Mouse (Mus musculus) kidney, adult 2 months (tissue): ENCODE measurements around the gene Cenpu. TPM values are rescaled to one million over a fixed set of nuclear protein-coding genes. Genes with fewer than 3 reads are reported as not detected.
A peak's percentile ranks its signal among the peaks of the same experiment; 100 is the strongest.

ENCODE experiments used
- DNase-seq: peaks from one replicate; pipeline ENCODE4 v3.0.0; 2021
- H3K27ac ChIP-seq: fragments of 200-500 bp; 2 replicates; pipeline ENCODE4 v1.5.1; 2012; ENCODE audit warnings: low read depth, low read length, control low read depth, inconsistent platforms; ENCODE audit not compliant: insufficient read depth
- H3K27me3 ChIP-seq: fragments of 200-500 bp; replicated peaks from 2 replicates; pipeline ENCODE4 v1.6.1; 2012; ENCODE audit warnings: mild to moderate bottlenecking, moderate library complexity, low read length, inconsistent platforms; ENCODE audit not compliant: control insufficient read depth, insufficient read depth
- H3K36me3 ChIP-seq: fragments of 200-500 bp; 2 replicates; pipeline ENCODE4 v1.6.1; 2012; ENCODE audit warnings: mild to moderate bottlenecking, moderate library complexity, low read length, inconsistent platforms; ENCODE audit not compliant: control insufficient read depth, insufficient read depth
- H3K4me1 ChIP-seq: fragments of 200-500 bp; 2 replicates; pipeline ENCODE4 v1.6.1; 2011; ENCODE audit warnings: low read length; ENCODE audit not compliant: control insufficient read depth, insufficient read depth
- H3K4me3 ChIP-seq: fragments of 200-500 bp; 2 replicates; pipeline ENCODE4 v1.5.1; 2011; ENCODE audit warnings: mild to moderate bottlenecking, low read depth, low read length, control low read depth; ENCODE audit not compliant: insufficient read depth
- CTCF ChIP-seq: fragments of 200-500 bp; conservative IDR thresholded peaks from 2 replicates; pipeline ENCODE4 v1.5.1; 2011; ENCODE audit warnings: low read depth, mild to moderate bottlenecking, control low read depth, low read length, moderate library complexity, mixed read lengths; ENCODE audit not compliant: insufficient read depth, insufficient read length
- POLR2A ChIP-seq: fragments of 200-500 bp; IDR thresholded peaks from one replicate; pipeline ENCODE4 v1.6.1; 2011; ENCODE audit warnings: low read depth, low read length, control low read depth
- WGBS: fragments of 180-500 bp; shearing (Covaris S2); methylation state at CpG from one replicate; pipeline ENCODE4 v1.1.7; 2018; 5-methylcytosine and 5-hydroxymethylcytosine counted together
- polyA plus RNA-seq: library from polyadenylated mRNA; depleted of rRNA; stranded (reverse); fragments of >200 nt; gene quantifications from 2 replicates; pipeline ENCODE4 v1.2.3, GENCODE M21; 2012

Gene Cenpu
- polyA plus RNA-seq, 1 experiment: 0.67 TPM

- TF ChIP-seq CTCF (no peak), POLR2A (no peak)
- Histone ChIP-seq H3K27me3 (no peaks in the 10 kb centered on the region), H3K4me1 (peaks cover 2% of the 10 kb centered on the region; the same call in 1 of the 2 replicates), H3K36me3 (peaks cover 6% of the 10 kb centered on the region), H3K27ac (no peak overlapping the region), H3K4me3 (no peak overlapping the region)
- 37% methylated on average over 4 of the region's 4 CpGs for WGBS
- DNase-seq: peak; percentile 29
Observed at GRCm38 (mm10) chr8:46530541-46530940, 21.3 kb upstream of the Cenpu start.

GRCm38 (mm10) chr8:46533926-46534325 is 17.9 kb upstream of the Cenpu start:
- WGBS: 84% methylated on average over 7 of the region's 7 CpGs
- TF ChIP-seq POLR2A: no peak
- no peak for TF ChIP-seq CTCF
- no peak for DNase-seq
- Histone ChIP-seq H3K27ac (no peak overlapping the region), H3K4me3 (no peak overlapping the region), H3K27me3 (no peaks in the 10 kb centered on the region), H3K36me3 (peaks cover 3% of the 10 kb centered on the region), H3K4me1 (no peaks in the 10 kb centered on the region; the same call in 1 of the 2 replicates)

GRCm38 (mm10) chr8:46539701-46540100 is 12.1 kb upstream of the Cenpu start:
- no peaks in the 10 kb centered on the region for H3K4me1 ChIP-seq
- no peaks in the 10 kb centered on the region for H3K27me3 ChIP-seq
- no peaks in the 10 kb centered on the region for H3K36me3 ChIP-seq
- no peak overlapping the region for H3K27ac ChIP-seq
- WGBS: 41% methylated on average over 5 of the region's 5 CpGs
- H3K4me3 ChIP-seq: no peak overlapping the region
- TF ChIP-seq POLR2A: no peak
- no peak for TF ChIP-seq CTCF
- DNase-seq: peak; percentile 54

GRCm38 (mm10) chr8:46543191-46543590 is 8.6 kb upstream of the Cenpu start:
- TF ChIP-seq CTCF (no peak), POLR2A (no peak)
- Histone ChIP-seq H3K36me3 (no peaks in the 10 kb centered on the region), H3K4me1 (peaks cover 6% of the 10 kb centered on the region; the same call in 1 of the 2 replicates), H3K27me3 (no peaks in the 10 kb centered on the region), H3K27ac (no peak overlapping the region), H3K4me3 (no peak overlapping the region)
- WGBS: 65% methylated on average over 7 of the region's 7 CpGs
- no peak for DNase-seq

- DNase-seq: peak; percentile 27
- peaks cover 6% of the 10 kb centered on the region; the same call in 1 of the 2 replicates for H3K4me1 ChIP-seq
Observed at GRCm38 (mm10) chr8:46543662-46544061, 8.2 kb upstream of the Cenpu start.

GRCm38 (mm10) chr8:46545854-46546253 is 6.0 kb upstream of the Cenpu start:
- H3K4me3 ChIP-seq: no peak overlapping the region
- 27% methylated on average over 5 of the region's 5 CpGs for WGBS
- H3K36me3 ChIP-seq: no peaks in the 10 kb centered on the region
- H3K27ac ChIP-seq: peak overlapping the region; percentile 54
- TF ChIP-seq CTCF: no peak
- TF ChIP-seq POLR2A: no peak
- peaks cover 6% of the 10 kb centered on the region; the same call in 1 of the 2 replicates for H3K4me1 ChIP-seq
- peak; percentile 59 for DNase-seq
- H3K27me3 ChIP-seq: no peaks in the 10 kb centered on the region

More at GRCm38 (mm10) chr8:46543662-46544061, 8.2 kb upstream of the Cenpu start:
- WGBS: 57% methylated on average over 6 of the region's 6 CpGs
- Histone ChIP-seq H3K36me3 (no peaks in the 10 kb centered on the region), H3K27ac (no peak overlapping the region), H3K4me3 (no peak overlapping the region), H3K27me3 (no peaks in the 10 kb centered on the region)
- TF ChIP-seq CTCF (no peak), POLR2A (no peak)

- peak overlapping the region; percentile 83 for H3K27ac ChIP-seq
- no peaks in the 10 kb centered on the region for H3K27me3 ChIP-seq
- DNase-seq: peak; percentile 93
- H3K4me3 ChIP-seq: no peak overlapping the region
- TF ChIP-seq CTCF (peak; percentile 24; the same call in 1 of the 2 replicates), POLR2A (no peak)
- no peaks in the 10 kb centered on the region for H3K36me3 ChIP-seq
- peaks cover 6% of the 10 kb centered on the region; the same call in 1 of the 2 replicates for H3K4me1 ChIP-seq
- WGBS: 18% methylated on average over 11 of the region's 11 CpGs
Observed at GRCm38 (mm10) chr8:46546431-46547176, 5.2 kb upstream of the Cenpu start.
